Mouse (Mus musculus) activated CD4-positive, CD25-positive, alpha-beta regulatory T cell (primary cell): ENCODE results near the gene Cpeb2. TPM values are rescaled to one million over a fixed set of nuclear protein-coding genes. Genes with fewer than 3 reads are reported as not detected.

Source experiments
- polyA plus RNA-seq, 2 experiments: library from polyadenylated mRNA; unstranded; fragments of 100-300 nt; shearing (Covaris generic); gene quantifications; one replicate each; pipeline ENCODE4 v1.2.1; 2017

Cpeb2 gene
- 1 to 10 TPM; 4.8 to 6.8 TPM for polyA plus RNA-seq

GRCm38 (mm10) chr5:43232480-43233315 lies at the start of gene Cpeb2:
TSS of gene Cpeb2 (plus strand) at chr5:43233170.

